10 mouse cellular contexts compared by ENCODE assay signal in genomic region chr3:52797801-52798200, GRCm38 (mm10).
DNase-seq lines count a peak whose midpoint lies in the region; ATAC-seq lines count a peak whose summit lies in the region.
"Had no signal": no experiment of that assay in that cellular context is flagged by ENCODE, and none has a peak within 500 bp of the region (broad histone marks: within the 10 kb centered on the region; RNA-seq: fewer than 3 reads in every experiment).

No protein-coding gene starts in this region.

- no peak overlapping the region for H3K9ac ChIP-seq in kidney, embryonic 15.5 days
- H3K9ac ChIP-seq in heart, embryonic 14.5 days (ENCODE audit: low read length): peak overlapping the region; percentile 34; the same call in 1 of the 2 replicates

- H3K9me3 ChIP-seq in kidney, embryonic 15.5 days (replicated peaks): no peaks in the 10 kb centered on the region
- no peaks in the 10 kb centered on the region for H3K9me3 ChIP-seq in heart, embryonic 14.5 days (ENCODE audit: control insufficient read depth, low read length)
- H3K9me3 ChIP-seq: hindbrain, embryonic 10.5 days had no signal

- H3K27ac ChIP-seq in kidney, embryonic 15.5 days: no peak overlapping the region
- H3K27ac ChIP-seq in heart, embryonic 14.5 days (replicated peaks in 1 of 2; ENCODE audit: control insufficient read depth in 1 of 2, insufficient read depth in 1 of 2, low read depth in 2 of 2, low read length in 2 of 2): peak overlapping the region; percentile 6 to 39
- H3K27ac ChIP-seq: hindbrain, embryonic 10.5 days had no signal

- H3K27me3 ChIP-seq in kidney, embryonic 15.5 days: no peaks in the 10 kb centered on the region
- no peaks in the 10 kb centered on the region for H3K27me3 ChIP-seq in heart, embryonic 14.5 days (ENCODE audit: control insufficient read depth, insufficient read depth, low read length)

- no peak for ATAC-seq in kidney, embryonic 15.5 days (replicated peaks; ENCODE audit: low FRiP score)
- ATAC-seq in CD4-positive, CD25-positive, alpha-beta regulatory T cell, adult 4 months: peak; percentile 10
- ATAC-seq in heart, embryonic 14.5 days (ENCODE audit: insufficient number of reproducible peaks, insufficient read depth, low FRiP score, low read depth): no peak
- peak; percentile 90 for ATAC-seq in megakaryocyte progenitor cell, adult 5-6 weeks (replicated peaks; ENCODE audit: poor library complexity)
- ATAC-seq: forebrain, embryonic 16.5 days had no signal

- 30% methylated on average over 6 of the region's 6 CpGs for WGBS in kidney, embryonic 15.5 days
- 7% methylated on average over 6 of the region's 6 CpGs for WGBS in heart, embryonic 14.5 days

- H3K4me2 ChIP-seq in kidney, embryonic 15.5 days: no peak overlapping the region
- H3K4me2 ChIP-seq in heart, embryonic 14.5 days (ENCODE audit: low read length): peak overlapping the region; percentile 51

- H3K4me1 ChIP-seq in kidney, embryonic 15.5 days: no peaks in the 10 kb centered on the region
- H3K4me1 ChIP-seq in heart, embryonic 14.5 days (ENCODE audit: control insufficient read depth in 2 of 2, insufficient read depth in 2 of 2, low read length in 2 of 2): peaks cover 2 to 10% of the 10 kb centered on the region in 2 experiments; a peak in 1 of 4 replicates
- H3K4me1 ChIP-seq: hindbrain, embryonic 10.5 days had no signal

- no peaks in the 10 kb centered on the region for H3K36me3 ChIP-seq in kidney, embryonic 15.5 days
- no peaks in the 10 kb centered on the region for H3K36me3 ChIP-seq in heart, embryonic 14.5 days (ENCODE audit: control insufficient read depth, insufficient read depth, low read length)
- H3K36me3 ChIP-seq: hindbrain, embryonic 10.5 days had no signal

- DNase-seq in kidney, postnatal 4 days: peak; percentile 4 to 10
- no peak for DNase-seq in spleen, adult 12 weeks (ENCODE audit: low spot score)
- no peak for DNase-seq in adrenal gland, adult 2 months
- DNase-seq in retina, postnatal 1 day: no peak

- H3K4me3 ChIP-seq in kidney, embryonic 15.5 days (replicated peaks): no peak overlapping the region
- H3K4me3 ChIP-seq in heart, embryonic 14.5 days (ENCODE audit: control insufficient read depth in 1 of 2, insufficient read depth in 1 of 2, low read depth in 1 of 2, low read length in 2 of 2): no peak overlapping the region
- H3K4me3 ChIP-seq: hindbrain, embryonic 10.5 days had no signal

Comparison
In these comparisons a context has a peak if more than half of its experiments do, and no peak if none do; other contexts are left out.
1. DNase-seq: peak in kidney, postnatal 4 days (2 of 2); none in spleen, adult 12 weeks (single experiment), adrenal gland, adult 2 months (single experiment) and retina, postnatal 1 day (single experiment).
2. ATAC-seq: peak in CD4-positive, CD25-positive, alpha-beta regulatory T cell, adult 4 months (single experiment) and megakaryocyte progenitor cell, adult 5-6 weeks (single experiment); none in kidney, embryonic 15.5 days (single experiment) and heart, embryonic 14.5 days (single experiment).